Mouse (Mus musculus) kidney, adult 2 months (tissue): ENCODE results near the gene Noc2l. TPM values are rescaled to one million over a fixed set of nuclear protein-coding genes. Genes with fewer than 3 reads are reported as not detected.

Experiments
- DNase-seq: peaks from one replicate; pipeline ENCODE4 v3.0.0; 2021
- H3K27ac ChIP-seq: fragments of 200-500 bp; 2 replicates; pipeline ENCODE4 v1.5.1; 2012; ENCODE audit warnings: low read depth, low read length, control low read depth, inconsistent platforms; ENCODE audit not compliant: insufficient read depth
- H3K27me3 ChIP-seq: fragments of 200-500 bp; replicated peaks from 2 replicates; pipeline ENCODE4 v1.6.1; 2012; ENCODE audit warnings: mild to moderate bottlenecking, moderate library complexity, low read length, inconsistent platforms; ENCODE audit not compliant: control insufficient read depth, insufficient read depth
- H3K36me3 ChIP-seq: fragments of 200-500 bp; 2 replicates; pipeline ENCODE4 v1.6.1; 2012; ENCODE audit warnings: mild to moderate bottlenecking, moderate library complexity, low read length, inconsistent platforms; ENCODE audit not compliant: control insufficient read depth, insufficient read depth
- H3K4me1 ChIP-seq: fragments of 200-500 bp; 2 replicates; pipeline ENCODE4 v1.6.1; 2011; ENCODE audit warnings: low read length; ENCODE audit not compliant: control insufficient read depth, insufficient read depth
- H3K4me3 ChIP-seq: fragments of 200-500 bp; 2 replicates; pipeline ENCODE4 v1.5.1; 2011; ENCODE audit warnings: mild to moderate bottlenecking, low read depth, low read length, control low read depth; ENCODE audit not compliant: insufficient read depth
- CTCF ChIP-seq: fragments of 200-500 bp; conservative IDR thresholded peaks from 2 replicates; pipeline ENCODE4 v1.5.1; 2011; ENCODE audit warnings: low read depth, mild to moderate bottlenecking, control low read depth, low read length, moderate library complexity, mixed read lengths; ENCODE audit not compliant: insufficient read depth, insufficient read length
- POLR2A ChIP-seq: fragments of 200-500 bp; IDR thresholded peaks from one replicate; pipeline ENCODE4 v1.6.1; 2011; ENCODE audit warnings: low read depth, low read length, control low read depth
- WGBS: fragments of 180-500 bp; shearing (Covaris S2); methylation state at CpG from one replicate; pipeline ENCODE4 v1.1.7; 2018; 5-methylcytosine and 5-hydroxymethylcytosine counted together
- polyA plus RNA-seq: library from polyadenylated mRNA; depleted of rRNA; stranded (reverse); fragments of >200 nt; gene quantifications from 2 replicates; pipeline ENCODE4 v1.2.3, GENCODE M21; 2012

The Noc2l gene
- polyA plus RNA-seq, 1 experiment, result 46.1 TPM

DNA sequence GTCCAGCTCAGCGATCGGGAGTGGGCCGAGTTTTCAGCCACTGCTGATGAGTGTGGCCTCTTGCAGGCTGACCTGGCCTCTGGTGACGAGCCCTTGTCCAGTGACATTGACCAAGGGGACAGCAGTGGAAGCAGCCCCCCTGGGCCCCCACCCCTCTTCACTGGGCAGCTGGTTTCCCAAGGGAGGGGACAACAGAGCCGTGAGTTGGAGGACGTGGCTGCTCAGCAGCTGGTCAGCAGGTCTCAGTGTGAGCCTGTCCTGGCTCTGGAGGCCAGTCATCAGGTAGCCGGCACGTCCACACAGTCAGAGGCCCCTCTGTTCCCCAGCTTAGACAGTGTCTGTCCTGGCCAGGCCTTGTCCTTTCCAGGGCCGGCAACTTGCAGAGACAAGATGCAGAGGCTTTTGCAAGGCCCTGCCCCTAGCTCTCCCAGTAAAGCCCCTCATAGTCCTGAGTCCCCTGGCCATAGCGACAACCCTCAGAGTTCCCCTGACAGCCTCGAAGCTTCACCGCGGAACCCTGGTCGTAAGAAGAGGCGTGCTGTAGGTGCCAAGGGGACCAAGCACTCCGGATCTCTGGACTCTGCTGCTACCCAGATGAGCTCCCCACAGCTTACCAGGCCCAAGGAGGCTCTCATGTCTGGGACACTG lies 18.7 kb upstream of the Noc2l start:
- WGBS, result 81% methylated on average over 16 of the region's 16 CpGs
- H3K27me3 ChIP-seq, result no peaks in the 10 kb centered on the region
- no peak for TF ChIP-seq POLR2A
- no peak for TF ChIP-seq CTCF
- no peak overlapping the region for H3K27ac ChIP-seq
- no peaks in the 10 kb centered on the region for H3K36me3 ChIP-seq
- DNase-seq, result no peak
- H3K4me3 ChIP-seq, result no peak overlapping the region
- no peaks in the 10 kb centered on the region for H3K4me1 ChIP-seq

DNA sequence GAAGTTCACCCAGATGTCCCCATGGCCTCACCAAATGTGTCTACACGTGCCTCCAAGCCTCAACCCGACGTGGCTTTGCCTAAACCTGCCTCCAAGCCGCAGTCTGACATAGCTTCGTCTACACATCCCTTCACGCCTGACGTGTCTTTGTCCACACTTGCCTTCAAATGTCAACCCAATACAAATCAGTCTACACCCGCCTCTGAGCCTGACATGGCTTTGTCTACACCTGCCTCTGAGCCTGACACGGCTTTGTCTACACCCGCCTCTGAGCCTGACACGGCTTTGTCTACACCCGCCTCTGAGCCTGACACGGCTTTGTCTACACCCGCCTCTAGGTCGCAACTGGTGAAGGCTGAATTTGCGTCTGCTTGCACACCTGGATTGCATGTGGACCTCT lies 18.0 kb upstream of the Noc2l start:
- Histone ChIP-seq H3K4me1 (no peaks in the 10 kb centered on the region), H3K27ac (no peak overlapping the region), H3K4me3 (no peak overlapping the region), H3K36me3 (no peaks in the 10 kb centered on the region), H3K27me3 (no peaks in the 10 kb centered on the region)
- no peak for TF ChIP-seq POLR2A
- TF ChIP-seq CTCF, result no peak
- DNase-seq, result no peak
- WGBS, result 88% methylated on average over 16 of the region's 16 CpGs

DNA sequence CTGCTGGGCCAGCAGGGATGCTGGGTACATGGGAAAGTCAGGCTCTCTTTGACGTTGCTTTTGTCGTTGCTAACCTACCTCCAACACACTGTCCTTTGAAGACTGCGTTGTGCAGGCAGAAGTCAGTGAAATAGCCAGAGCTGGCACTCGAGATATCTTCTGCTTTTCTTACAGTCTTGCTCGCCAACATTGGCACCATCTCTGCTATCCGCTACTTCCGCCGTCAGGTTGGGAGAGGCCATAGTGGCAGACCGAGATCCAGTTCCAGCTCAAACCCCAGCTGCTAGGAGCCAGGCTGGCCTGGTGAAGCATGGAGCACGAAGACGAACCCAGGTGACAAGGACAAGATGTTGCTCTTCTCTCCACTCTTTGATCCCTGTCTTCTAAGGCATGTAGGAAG lies 15.9 kb upstream of the Noc2l start:
- no peak overlapping the region for H3K4me3 ChIP-seq
- H3K27ac ChIP-seq, result no peak overlapping the region
- no peaks in the 10 kb centered on the region for H3K27me3 ChIP-seq
- no peak for DNase-seq
- H3K4me1 ChIP-seq, result no peaks in the 10 kb centered on the region
- WGBS, result 88% methylated on average over 11 of the region's 11 CpGs
- H3K36me3 ChIP-seq, result no peaks in the 10 kb centered on the region
- TF ChIP-seq POLR2A, result no peak
- no peak for TF ChIP-seq CTCF

DNA sequence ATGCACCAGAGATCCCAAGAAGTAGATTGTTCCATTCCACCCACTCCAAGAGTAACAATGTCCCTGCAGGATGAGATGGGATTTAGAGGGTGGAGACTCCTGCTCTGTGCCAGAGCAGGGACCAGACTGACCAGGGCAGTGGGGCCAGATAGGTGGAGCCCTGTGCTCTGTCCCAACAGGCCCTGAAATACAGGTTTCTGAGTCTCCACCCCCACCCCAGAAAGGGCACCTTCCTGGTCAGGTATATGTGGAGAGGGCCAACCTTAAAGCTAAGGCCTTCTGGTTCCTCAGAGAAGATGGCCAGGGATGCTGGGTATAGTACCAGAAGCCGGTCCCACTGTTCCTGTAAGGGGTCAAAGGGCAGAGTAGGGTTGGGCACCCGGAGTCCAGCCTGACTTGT lies 11.5 kb upstream of the Noc2l start:
- no peak overlapping the region for H3K4me3 ChIP-seq
- no peaks in the 10 kb centered on the region for H3K4me1 ChIP-seq
- H3K27me3 ChIP-seq, result no peaks in the 10 kb centered on the region
- TF ChIP-seq POLR2A, result no peak
- no peak for TF ChIP-seq CTCF
- H3K27ac ChIP-seq, result no peak overlapping the region
- no peak for DNase-seq
- WGBS, result 78% methylated on average over 2 of the region's 2 CpGs
- H3K36me3 ChIP-seq, result no peaks in the 10 kb centered on the region

DNA sequence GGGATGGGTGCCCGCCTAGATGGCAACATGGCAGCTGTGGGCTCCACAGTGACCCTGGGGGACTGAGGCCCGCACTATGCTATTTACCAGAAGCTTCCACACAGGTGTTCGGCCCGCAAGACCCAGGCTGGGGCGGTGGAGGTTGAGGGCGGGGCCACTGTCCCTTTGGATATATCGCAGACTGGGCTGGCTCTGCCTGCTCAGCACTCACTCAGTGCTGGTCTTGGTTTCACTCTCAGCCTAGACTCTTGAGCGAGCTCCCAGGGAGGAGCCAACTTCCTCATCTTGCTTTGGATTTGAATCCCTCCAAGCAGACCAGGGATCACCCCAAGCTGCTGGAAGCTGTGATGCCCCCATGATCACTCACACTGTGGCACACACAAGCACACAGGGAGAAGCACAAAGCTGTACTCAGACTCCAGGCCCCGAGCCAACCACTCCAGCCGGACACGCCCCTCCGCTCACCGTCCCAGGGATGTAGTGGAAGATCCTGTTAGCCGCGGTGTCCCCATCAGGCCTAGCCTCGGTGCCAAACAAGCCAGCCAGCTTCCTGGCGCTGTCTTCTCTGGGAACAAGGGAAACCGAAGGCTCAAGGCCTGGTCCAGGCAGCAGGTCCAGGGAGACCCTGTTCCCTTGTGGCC lies 7.9 kb upstream of the Noc2l start:
- Histone ChIP-seq H3K4me3 (peak overlapping the region; percentile 15; the same call in 1 of the 2 replicates), H3K27me3 (no peaks in the 10 kb centered on the region), H3K27ac (no peak overlapping the region), H3K36me3 (no peaks in the 10 kb centered on the region), H3K4me1 (no peaks in the 10 kb centered on the region)
- TF ChIP-seq POLR2A (no peak), CTCF (no peak)
- DNase-seq, result peak; percentile 35
- WGBS, result 47% methylated on average over 18 of the region's 18 CpGs

DNA sequence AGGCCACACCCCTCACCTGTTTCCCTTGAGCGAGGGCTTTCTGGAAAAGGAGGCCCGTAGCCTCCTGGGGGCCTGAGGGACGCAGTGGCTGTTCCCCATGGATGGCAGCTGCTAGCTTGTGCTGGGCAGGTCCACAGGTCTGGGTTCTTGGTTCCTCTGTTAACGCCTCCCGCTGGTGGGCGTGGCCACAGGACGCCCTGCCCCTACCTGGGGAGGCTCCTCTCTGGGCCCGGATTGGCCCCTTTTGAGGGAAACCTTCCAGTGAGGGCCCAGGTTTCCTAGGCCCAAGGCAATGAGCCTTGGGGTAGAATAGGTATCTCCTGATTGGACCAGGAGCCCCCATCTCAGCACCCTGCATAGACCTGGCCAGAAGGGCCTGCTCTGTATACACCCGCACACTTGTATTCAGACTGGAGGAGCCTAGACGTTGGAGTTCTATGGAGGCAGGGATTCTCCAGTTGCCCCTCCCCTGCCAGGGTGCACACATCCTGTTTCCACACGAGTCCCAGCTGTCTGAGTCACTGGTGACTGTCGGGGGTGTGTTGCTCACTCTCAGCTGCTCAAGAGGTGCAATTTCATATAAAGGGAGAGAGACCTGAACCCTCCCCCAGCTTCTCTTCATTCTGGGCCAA lies 7.3 kb upstream of the Noc2l start:
- TF ChIP-seq POLR2A (no peak), CTCF (no peak)
- no peaks in the 10 kb centered on the region for H3K36me3 ChIP-seq
- no peak overlapping the region; the same call in 1 of the 2 replicates for H3K4me3 ChIP-seq
- WGBS, result 34% methylated on average over 12 of the region's 12 CpGs
- no peaks in the 10 kb centered on the region for H3K27me3 ChIP-seq
- DNase-seq, result peak; percentile 14
- no peaks in the 10 kb centered on the region for H3K4me1 ChIP-seq
- no peak overlapping the region for H3K27ac ChIP-seq

DNA sequence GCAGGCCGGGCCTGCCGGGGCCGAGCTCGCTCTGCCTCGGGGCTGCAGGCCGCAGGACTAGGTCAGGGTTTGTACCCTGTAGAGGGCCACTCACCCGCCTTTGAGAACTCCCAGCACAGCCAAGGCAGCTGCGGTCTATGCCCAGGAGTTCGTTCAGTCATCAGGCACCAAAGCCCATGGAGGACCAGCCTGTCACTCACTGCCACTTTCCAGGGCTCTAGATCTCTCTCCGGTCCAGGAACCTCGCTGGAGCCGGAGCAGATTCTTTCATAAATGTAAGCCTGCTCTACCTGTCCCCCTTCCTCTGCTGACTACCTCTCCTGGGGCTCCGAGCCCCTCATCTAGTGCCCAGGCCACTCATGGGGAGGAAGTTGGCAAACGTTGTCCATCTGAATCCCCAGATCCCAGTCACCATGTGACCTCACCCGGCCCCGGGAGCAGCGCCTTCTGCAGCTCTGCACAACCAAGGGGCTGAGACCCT lies 1.7 kb upstream of the Noc2l start:
- Histone ChIP-seq H3K27me3 (no peaks in the 10 kb centered on the region), H3K4me3 (peak overlapping the region; percentile 75), H3K36me3 (no peaks in the 10 kb centered on the region), H3K4me1 (no peaks in the 10 kb centered on the region), H3K27ac (no peak overlapping the region)
- peak; percentile 24 for DNase-seq
- 16% methylated on average over 17 of the region's 17 CpGs for WGBS
- TF ChIP-seq CTCF (no peak), POLR2A (no peak)
